ENCODE assay signal across 19 mouse cellular contexts in the genomic region with DNA sequence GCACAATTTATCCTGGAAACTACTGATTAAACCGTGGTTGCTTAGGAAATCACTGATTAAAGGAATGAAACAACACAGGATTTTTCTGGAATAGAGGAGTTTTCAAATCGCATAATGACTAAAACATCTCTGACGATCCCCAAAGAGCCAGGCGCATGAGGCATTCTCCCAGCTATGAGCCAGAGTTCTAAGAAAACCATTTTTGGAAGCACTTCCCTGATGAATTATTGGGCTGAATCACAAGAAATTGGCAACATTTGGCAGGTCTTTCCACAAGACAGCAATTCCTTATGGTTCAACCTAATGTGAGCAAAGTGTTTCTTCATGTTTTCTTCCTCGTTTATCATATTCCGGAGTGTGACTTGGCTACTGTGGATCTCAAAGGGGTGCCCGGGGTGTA.
A peak's percentile ranks its signal among the peaks of the same experiment; 100 is the strongest.
DNase-seq lines count a peak whose midpoint lies in the region; ATAC-seq and TF ChIP-seq lines count a peak whose summit lies in the region.
"Had no signal": no experiment of that assay in that cellular context is flagged by ENCODE, and none has a peak within 500 bp of the region (broad histone marks: within the 10 kb centered on the region; RNA-seq: fewer than 3 reads in every experiment).

No protein-coding gene starts in this region.

- no peak overlapping the region for H3K9ac ChIP-seq in lung, postnatal 0 days (replicated peaks; ENCODE audit: low read depth)
- no peak overlapping the region for H3K9ac ChIP-seq in liver, postnatal 0 days (replicated peaks)
- H3K9ac ChIP-seq: hindbrain, embryonic 12.5 days; intestine, embryonic 15.5 days; liver, embryonic 13.5 days; stomach, embryonic 15.5 days had no signal

- no peaks in the 10 kb centered on the region for H3K4me1 ChIP-seq in lung, postnatal 0 days (ENCODE audit: insufficient read depth, low read depth, low read length)
- peaks cover 4% of the 10 kb centered on the region for H3K4me1 ChIP-seq in liver, postnatal 0 days (ENCODE audit: insufficient read depth)
- H3K4me1 ChIP-seq: hindbrain, embryonic 12.5 days; intestine, embryonic 15.5 days; liver, embryonic 13.5 days; midbrain, embryonic 10.5 days; stomach, embryonic 15.5 days had no signal

- DNase-seq in gastrocnemius, adult 2 months = peak; percentile 53
- DNase-seq in gastrocnemius, postnatal 36 days = no peak
- peak; percentile 11 for DNase-seq in lung, postnatal 0 days (ENCODE audit: low spot score)
- DNase-seq in lung, postnatal 10 days = no peak
- peak; percentile 15 for DNase-seq in adrenal gland, postnatal 14 days
- DNase-seq in fibroblast of lung, adult 2 months (ENCODE audit: low read depth) = peak; percentile 62
- DNase-seq in spleen, postnatal 14 days (ENCODE audit: low spot score in 2 of 2) = no peak
- no peak for DNase-seq in liver, postnatal 0 days
- DNase-seq: cerebellum, adult 9-11 months; embryo, embryonic 11 days; kidney, postnatal 10 days; liver, embryonic 13.5 days; lung, postnatal 14 days; thymus, postnatal 4 days had no signal

- peak overlapping the region; percentile 83 for H3K27ac ChIP-seq in gastrocnemius, adult 2 months
- no peak overlapping the region for H3K27ac ChIP-seq in lung, postnatal 0 days (ENCODE audit: low read length)
- H3K27ac ChIP-seq in liver, postnatal 0 days (ENCODE audit: low read depth) = no peak overlapping the region
- H3K27ac ChIP-seq: hindbrain, embryonic 12.5 days; intestine, embryonic 15.5 days; liver, embryonic 13.5 days; midbrain, embryonic 10.5 days; stomach, embryonic 15.5 days had no signal

- no peak overlapping the region for H3K4me2 ChIP-seq in lung, postnatal 0 days (replicated peaks; ENCODE audit: low read depth, low read length)
- H3K4me2 ChIP-seq in liver, postnatal 0 days (ENCODE audit: low read depth, low read length) = no peak overlapping the region
- H3K4me2 ChIP-seq: hindbrain, embryonic 12.5 days; intestine, embryonic 15.5 days; liver, embryonic 13.5 days; stomach, embryonic 15.5 days had no signal

- WGBS in lung, postnatal 0 days = 77% methylated on average over 7 of the region's 7 CpGs
- WGBS in liver, postnatal 0 days (ENCODE audit: insufficient replicate concordance) = 82% methylated on average over 7 of the region's 7 CpGs

- TF ChIP-seq EP300 in lung, postnatal 0 days (IDR thresholded peaks at IDR 0.05) = no peak
- TF ChIP-seq EP300 in liver, postnatal 0 days (IDR thresholded peaks at IDR 0.05; ENCODE audit: low read depth) = no peak

- no peak overlapping the region for H3K4me3 ChIP-seq in gastrocnemius, adult 2 months
- no peak overlapping the region for H3K4me3 ChIP-seq in lung, postnatal 0 days (ENCODE audit: low read depth, low read length)
- H3K4me3 ChIP-seq in liver, postnatal 0 days (ENCODE audit: low read depth, low read length) = no peak overlapping the region
- H3K4me3 ChIP-seq: hindbrain, embryonic 12.5 days; intestine, embryonic 15.5 days; liver, embryonic 13.5 days; midbrain, embryonic 10.5 days; stomach, embryonic 15.5 days had no signal

- H3K27me3 ChIP-seq in lung, postnatal 0 days (replicated peaks; ENCODE audit: insufficient read depth, low read length) = no peaks in the 10 kb centered on the region
- H3K27me3 ChIP-seq in liver, postnatal 0 days (ENCODE audit: insufficient read depth, low read length) = no peaks in the 10 kb centered on the region
- H3K27me3 ChIP-seq: hindbrain, embryonic 12.5 days; intestine, embryonic 15.5 days; liver, embryonic 13.5 days; stomach, embryonic 15.5 days had no signal

- TF ChIP-seq CTCF in gastrocnemius, adult 2 months (IDR thresholded peaks at IDR 0.05) = no peak
- TF ChIP-seq CTCF in lung, postnatal 0 days (IDR thresholded peaks at IDR 0.05) = no peak
- TF ChIP-seq CTCF in liver, postnatal 0 days (IDR thresholded peaks at IDR 0.05; ENCODE audit: low read depth) = no peak

- ATAC-seq in lung, postnatal 0 days = no peak
- ATAC-seq in liver, postnatal 0 days = no peak
- ATAC-seq: activated CD4-positive, CD25-positive, alpha-beta regulatory T cell, adult 4 months; intestine, embryonic 15.5 days had no signal

- no peaks in the 10 kb centered on the region for H3K36me3 ChIP-seq in lung, postnatal 0 days (ENCODE audit: insufficient read depth, low read length)
- no peaks in the 10 kb centered on the region for H3K36me3 ChIP-seq in liver, postnatal 0 days (replicated peaks; ENCODE audit: insufficient read depth, low read length)
- H3K36me3 ChIP-seq: hindbrain, embryonic 12.5 days; intestine, embryonic 15.5 days; liver, embryonic 13.5 days; midbrain, embryonic 10.5 days; stomach, embryonic 15.5 days had no signal

- no peaks in the 10 kb centered on the region for H3K9me3 ChIP-seq in lung, postnatal 0 days (ENCODE audit: low read length)
- H3K9me3 ChIP-seq in liver, postnatal 0 days (ENCODE audit: low read length) = no peaks in the 10 kb centered on the region
- H3K9me3 ChIP-seq: intestine, embryonic 15.5 days; liver, embryonic 13.5 days; stomach, embryonic 15.5 days had no signal

- intact Hi-C loops in gastrocnemius, adult 2 months (cut with DNase I) = no loop called here
- intact Hi-C loops in gastrocnemius, postnatal 36 days (cut with DNase I) = no loop called here

Comparison
In these comparisons a context has a peak if more than half of its experiments do, and no peak if none do; other contexts are left out.
1. DNase-seq: peak in gastrocnemius, adult 2 months (single experiment), lung, postnatal 0 days (single experiment), adrenal gland, postnatal 14 days (single experiment) and fibroblast of lung, adult 2 months (single experiment); none in gastrocnemius, postnatal 36 days (0 of 2), lung, postnatal 10 days (single experiment), spleen, postnatal 14 days (0 of 2) and liver, postnatal 0 days (single experiment).